Mouse (Mus musculus) hindbrain, embryonic 11.5 days (tissue): ENCODE data around the gene Olfr575. TPM values are rescaled to one million over a fixed set of nuclear protein-coding genes. Genes with fewer than 3 reads are reported as not detected.

Experiments
- ATAC-seq: fragments of 200-750 bp; cut with Nextera tagmentation; 2 replicates; pipeline ENCODE4 v1.8.0; 2017; ENCODE audit warnings: mild to moderate bottlenecking, moderate TSS enrichment, moderate library complexity; ENCODE audit not compliant: low FRiP score
- DNase-seq: peaks from one replicate; pipeline ENCODE4 v3.0.0-alpha.2; 2015; ENCODE audit warnings: low spot score
- H3K27ac ChIP-seq: fragments of 300-500 bp; sonication (generic); 2 replicates; pipeline ENCODE4 v1.5.1; 2014; ENCODE audit warnings: mild to moderate bottlenecking, low read depth, low read length
- H3K27me3 ChIP-seq: fragments of 300-500 bp; sonication (generic); 2 replicates; pipeline ENCODE4 v1.6.1; 2014; ENCODE audit warnings: mild to moderate bottlenecking, low read length, moderate library complexity, mixed read lengths; ENCODE audit not compliant: control insufficient read depth, insufficient read depth
- H3K36me3 ChIP-seq: fragments of 300-500 bp; sonication (generic); 2 replicates; pipeline ENCODE4 v1.6.1; 2014; ENCODE audit warnings: mild to moderate bottlenecking, low read length, moderate library complexity, mixed read lengths; ENCODE audit not compliant: control insufficient read depth, insufficient read depth
- H3K4me1 ChIP-seq: fragments of 300-500 bp; sonication (generic); replicated peaks from 2 replicates; pipeline ENCODE4 v1.6.1; 2014; ENCODE audit warnings: low read length, mixed read lengths; ENCODE audit not compliant: control insufficient read depth, insufficient read depth
- H3K4me2 ChIP-seq: fragments of 300-500 bp; sonication (generic); replicated peaks from 2 replicates; pipeline ENCODE4 v1.6.1; 2014; ENCODE audit warnings: mild to moderate bottlenecking, low read depth, low read length
- H3K4me3 ChIP-seq: fragments of 300-500 bp; sonication (generic); 2 replicates; pipeline ENCODE4 v1.5.1; 2014; ENCODE audit warnings: low read depth, low read length
- H3K9ac ChIP-seq: fragments of 300-500 bp; sonication (generic); 2 replicates; pipeline ENCODE4 v1.6.1; 2014; ENCODE audit warnings: low read depth, low read length
- H3K9me3 ChIP-seq: fragments of 300-500 bp; sonication (generic); 2 replicates; pipeline ENCODE4 v1.6.1; 2016; ENCODE audit warnings: low read length; ENCODE audit not compliant: control insufficient read depth
- WGBS: fragments of 180-500 bp; shearing (Covaris S2); extraction: QIAGEN DNeasy Blood & Tissue Kit; methylation state at CpG from one replicate; pipeline ENCODE4 v1.1.7; 2014; 5-methylcytosine and 5-hydroxymethylcytosine counted together
- polyA plus RNA-seq: library from polyadenylated mRNA; unstranded; fragments of >200 nt; fragmentation: Nextera tagmentation; extraction: Ambion mirVana; gene quantifications from 2 replicates; pipeline ENCODE4 v1.2.1, GENCODE M21; 2014

The Olfr575 gene
- polyA plus RNA-seq, 1 experiment from 2014 or later, result not detected

GRCm38 (mm10) chr7:102942475-102942874 lies 16.1 kb downstream of the Olfr575 start, which contains the start of gene Olfr573-ps1:
TSS of gene Olfr573-ps1 (minus strand) at chr7:102942575.
- no peak within 1 kb of the TSS for H3K4me2 ChIP-seq
- ATAC-seq (no peak), DNase-seq (no peak)
- H3K4me1 ChIP-seq, result no peaks in the 10 kb centered on the region
- H3K27ac ChIP-seq, result no peak within 1 kb of the TSS
- H3K27me3 ChIP-seq, result no peaks in the 10 kb centered on the region
- no peak within 1 kb of the TSS for H3K4me3 ChIP-seq
- no peaks in the 10 kb centered on the region for H3K9me3 ChIP-seq
- 93% methylated on average over 2 of the region's 2 CpGs for WGBS
- no peak within 1 kb of the TSS for H3K9ac ChIP-seq
- no peaks in the 10 kb centered on the region for H3K36me3 ChIP-seq

- Histone ChIP-seq H3K4me3 (no peak overlapping the region), H3K4me2 (no peak overlapping the region), H3K9ac (no peak overlapping the region), H3K27me3 (no peaks in the 10 kb centered on the region), H3K36me3 (no peaks in the 10 kb centered on the region), H3K4me1 (no peaks in the 10 kb centered on the region), H3K9me3 (no peaks in the 10 kb centered on the region), H3K27ac (no peak overlapping the region)
- DNase-seq (no peak), ATAC-seq (no peak)
- WGBS, result 79% methylated on average over 3 of the region's 3 CpGs
Measured at GRCm38 (mm10) chr7:102927105-102927504, 31.5 kb downstream of the Olfr575 start.

DNA sequence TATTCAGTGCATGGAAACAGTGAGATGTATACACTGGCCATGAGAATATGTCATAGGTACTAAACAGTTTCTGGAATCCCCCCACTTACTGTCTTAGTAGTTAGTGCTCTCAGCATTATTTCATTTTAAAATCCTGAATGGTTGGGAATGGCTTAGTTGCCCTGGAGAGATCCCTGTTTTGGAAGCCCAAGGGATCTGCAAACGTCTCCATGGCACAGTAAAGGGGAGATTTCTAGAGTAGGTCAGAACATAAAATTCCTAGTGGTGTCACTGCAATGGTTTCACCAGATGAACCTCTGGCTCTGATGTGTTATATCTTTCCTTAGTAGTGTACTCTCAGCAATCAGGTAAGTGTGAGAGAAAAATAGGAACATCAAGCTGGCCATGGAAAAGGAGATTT lies 34.5 kb downstream of the Olfr575 start, which contains the start of gene Olfr572:
Gene Olfr572 (plus strand): TSS at position 301 of the 400 bp plus-strand sequence.
- Histone ChIP-seq H3K36me3 (no peaks in the 10 kb centered on the region), H3K4me3 (no peak within 1 kb of the TSS), H3K9me3 (no peaks in the 10 kb centered on the region), H3K4me2 (no peak within 1 kb of the TSS), H3K4me1 (no peaks in the 10 kb centered on the region), H3K9ac (no peak within 1 kb of the TSS), H3K27ac (no peak within 1 kb of the TSS), H3K27me3 (no peaks in the 10 kb centered on the region)
- DNase-seq (no peak), ATAC-seq (no peak)
- whole genome bisulfite sequencing, result 74% methylated on average over 1 of the region's 1 CpGs

DNA sequence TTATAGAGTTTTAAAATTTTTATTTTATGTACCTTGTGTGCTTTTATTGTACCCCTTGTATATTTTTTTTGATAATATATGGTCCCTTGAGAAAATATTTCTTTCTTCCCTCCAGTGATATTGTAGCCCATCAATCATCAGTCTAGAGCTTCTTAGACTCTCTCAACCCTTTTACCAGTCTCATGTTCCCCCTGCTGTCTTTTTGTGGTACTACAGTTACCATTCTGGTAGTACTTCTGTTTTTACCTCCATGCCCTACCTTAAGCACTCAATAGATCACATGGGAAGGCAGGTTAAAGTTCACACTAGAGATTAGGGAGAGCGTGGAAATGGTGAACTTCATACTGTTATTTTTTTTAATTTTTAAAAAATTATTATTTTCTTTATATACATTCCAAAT lies 38.9 kb downstream of the Olfr575 start:
- H3K4me1 ChIP-seq, result no peaks in the 10 kb centered on the region
- H3K4me2 ChIP-seq, result no peak overlapping the region
- no peaks in the 10 kb centered on the region for H3K9me3 ChIP-seq
- no peak overlapping the region for H3K27ac ChIP-seq
- no peaks in the 10 kb centered on the region for H3K27me3 ChIP-seq
- no peak overlapping the region for H3K9ac ChIP-seq
- no peak overlapping the region for H3K4me3 ChIP-seq
- ATAC-seq (peak; percentile 70), DNase-seq (peak; percentile 79)
- 11% methylated on average over 1 of the region's 1 CpGs for WGBS
- H3K36me3 ChIP-seq, result no peaks in the 10 kb centered on the region

- Histone ChIP-seq H3K9me3 (no peaks in the 10 kb centered on the region), H3K4me1 (no peaks in the 10 kb centered on the region), H3K4me2 (no peak within 1 kb of the TSS), H3K27me3 (no peaks in the 10 kb centered on the region), H3K4me3 (no peak within 1 kb of the TSS), H3K9ac (no peak within 1 kb of the TSS), H3K27ac (no peak within 1 kb of the TSS), H3K36me3 (no peaks in the 10 kb centered on the region)
- peak; percentile 4 for DNase-seq
- WGBS, result 65% methylated on average over 4 of the region's 4 CpGs
- peak; percentile 72 for ATAC-seq
Measured at GRCm38 (mm10) chr7:102917032-102917875, 41.3 kb downstream of the Olfr575 start, which contains the start of gene Olfr571. TSS of gene Olfr571 (minus strand) at chr7:102917536.

DNA sequence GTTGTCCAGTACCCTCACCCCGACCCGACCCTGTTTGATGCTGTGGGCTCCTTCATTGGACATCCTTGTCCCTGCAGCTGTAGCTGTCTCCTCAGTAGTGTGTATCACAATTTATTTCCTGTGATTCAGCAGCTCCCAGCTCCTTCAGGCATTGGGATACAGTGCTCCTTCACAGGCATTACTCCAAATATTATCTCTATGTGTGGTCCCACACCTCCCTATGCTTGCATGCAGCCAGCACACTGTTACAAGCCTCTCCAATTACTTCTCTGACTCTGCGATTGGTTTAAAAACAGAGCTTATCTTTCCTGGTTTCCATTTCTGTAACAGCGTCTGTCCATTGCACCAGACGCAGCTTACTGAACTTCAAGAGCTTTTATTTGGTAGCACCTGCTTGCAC lies 42.2 kb downstream of the Olfr575 start:
- no peak overlapping the region for H3K4me2 ChIP-seq
- no peak overlapping the region for H3K4me3 ChIP-seq
- DNase-seq (no peak), ATAC-seq (no peak)
- no peaks in the 10 kb centered on the region for H3K9me3 ChIP-seq
- no peak overlapping the region for H3K9ac ChIP-seq
- no peaks in the 10 kb centered on the region for H3K4me1 ChIP-seq
- no peak overlapping the region for H3K27ac ChIP-seq
- no peaks in the 10 kb centered on the region for H3K36me3 ChIP-seq
- WGBS, result 85% methylated on average over 5 of the region's 5 CpGs
- H3K27me3 ChIP-seq, result no peaks in the 10 kb centered on the region

GRCm38 (mm10) chr7:102915261-102915660 lies 43.3 kb downstream of the Olfr575 start:
- no peak overlapping the region for H3K4me2 ChIP-seq
- no peak for DNase-seq
- 59% methylated on average over 1 of the region's 1 CpGs for WGBS

More at GRCm38 (mm10) chr7:102915261-102915660, 43.3 kb downstream of the Olfr575 start:
- Histone ChIP-seq H3K27me3 (no peaks in the 10 kb centered on the region), H3K9ac (no peak overlapping the region), H3K9me3 (no peaks in the 10 kb centered on the region), H3K27ac (no peak overlapping the region), H3K4me1 (no peaks in the 10 kb centered on the region), H3K4me3 (no peak overlapping the region), H3K36me3 (no peaks in the 10 kb centered on the region)
- no peak for ATAC-seq
